Mouse (Mus musculus): ENCODE measurements at regions not wholly inside any gene's neighbourhood (a gene's known extent, or its start where the extent isn't known, plus 50 kb on each side); places are given as distances from the start of the nearest gene placed in this dataset.

DNA sequence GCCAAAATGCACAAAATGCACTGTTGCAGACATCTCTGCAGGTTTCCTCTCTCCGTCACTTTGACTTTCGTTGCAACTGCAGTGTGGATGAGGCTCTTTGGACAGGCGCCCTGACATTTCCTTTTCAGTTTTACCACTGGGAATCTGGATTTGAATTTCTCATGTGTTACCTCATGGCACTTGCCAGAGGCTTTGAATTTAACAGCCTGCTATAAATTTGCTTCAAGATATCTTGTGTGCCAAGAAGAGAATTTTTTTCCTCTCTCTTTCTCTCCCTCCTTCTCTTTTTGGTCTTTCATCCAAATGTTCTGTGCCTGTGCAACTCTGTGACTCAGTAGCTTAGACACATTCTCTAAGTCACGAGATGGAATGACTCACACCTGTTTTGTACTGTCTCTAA lies 2213.6 kb upstream of the Lrrc6 start:
- H3K4me1 ChIP-seq (ENCODE audit: control insufficient read depth in 1 of 2, insufficient read depth in 2 of 2, low read length in 2 of 2), result no peaks in the 10 kb centered on the region
- no peak overlapping the region for H3K9ac ChIP-seq (ENCODE audit: control insufficient read depth, low read depth, low read length, poor library complexity, severe bottlenecking)
- no peaks in the 10 kb centered on the region for H3K36me3 ChIP-seq (ENCODE audit: control insufficient read depth in 1 of 2, insufficient read depth in 2 of 2, low read length in 2 of 2)
- H3K79me2 ChIP-seq (ENCODE audit: control insufficient read depth, insufficient read depth, low read length, poor library complexity), result no peaks in the 10 kb centered on the region
- TF ChIP-seq TBP (IDR thresholded peaks at IDR 0.05; ENCODE audit: low read depth, low read length), result no peak
- no peak for TF ChIP-seq RCOR1 (IDR thresholded peaks at IDR 0.05; ENCODE audit: low read depth, low read length)
- no peaks in the 10 kb centered on the region for H3K9me3 ChIP-seq (replicated peaks; ENCODE audit: insufficient read depth, low read length)
- no peaks in the 10 kb centered on the region for H3K27me3 ChIP-seq (ENCODE audit: control insufficient read depth in 1 of 2, insufficient read depth in 2 of 2, low read length in 2 of 2)
- no peak overlapping the region for H3K27ac ChIP-seq (ENCODE audit: control insufficient read depth, low read depth, low read length)
- DNase-seq (ENCODE audit: low read depth, low spot score), result no peak
- H3K4me3 ChIP-seq (ENCODE audit: control insufficient read depth in 1 of 2, insufficient read depth in 1 of 2, low read depth in 2 of 2, low read length in 2 of 2), result no peak overlapping the region

DNA sequence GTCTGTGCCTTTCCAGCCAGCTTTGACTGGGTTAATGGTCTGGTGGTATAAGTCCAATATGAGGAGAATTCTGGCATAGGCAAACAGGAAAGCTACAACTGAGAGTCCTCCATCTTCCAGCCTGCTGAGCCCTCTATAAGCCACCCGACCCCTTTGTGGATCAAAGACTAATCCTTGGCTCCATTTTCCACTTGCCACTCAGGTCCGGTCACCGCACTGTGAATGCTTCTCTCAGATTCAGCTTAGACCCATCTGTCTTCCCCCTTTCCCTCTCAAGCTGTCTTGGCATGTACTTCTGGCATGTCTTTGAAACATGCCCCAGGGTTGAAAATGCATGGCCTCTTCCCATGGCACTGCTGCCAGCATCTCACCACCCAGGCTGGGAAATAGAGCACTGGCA lies 2206.6 kb upstream of the Lrrc6 start:
- no peaks in the 10 kb centered on the region for H3K4me1 ChIP-seq (ENCODE audit: control insufficient read depth in 1 of 2, insufficient read depth in 2 of 2, low read length in 2 of 2)
- DNase-seq (ENCODE audit: low read depth, low spot score), result no peak
- H3K4me3 ChIP-seq (ENCODE audit: control insufficient read depth in 1 of 2, insufficient read depth in 1 of 2, low read depth in 2 of 2, low read length in 2 of 2), result no peak overlapping the region
- H3K36me3 ChIP-seq (ENCODE audit: control insufficient read depth in 1 of 2, insufficient read depth in 2 of 2, low read length in 2 of 2), result no peaks in the 10 kb centered on the region
- no peaks in the 10 kb centered on the region for H3K79me2 ChIP-seq (ENCODE audit: control insufficient read depth, insufficient read depth, low read length, poor library complexity)
- H3K9ac ChIP-seq (ENCODE audit: control insufficient read depth, low read depth, low read length, poor library complexity, severe bottlenecking), result no peak overlapping the region
- H3K27me3 ChIP-seq (ENCODE audit: control insufficient read depth in 1 of 2, insufficient read depth in 2 of 2, low read length in 2 of 2), result no peaks in the 10 kb centered on the region
- no peaks in the 10 kb centered on the region for H3K9me3 ChIP-seq (replicated peaks; ENCODE audit: insufficient read depth, low read length)
- TF ChIP-seq MYB (IDR thresholded peaks at IDR 0.05; ENCODE audit: low read depth, low read length), result no peak
- TF ChIP-seq ETS1 (IDR thresholded peaks at IDR 0.05; ENCODE audit: low read depth, low read length), result no peak
- TF ChIP-seq HCFC1 (IDR thresholded peaks at IDR 0.05; ENCODE audit: low read depth, low read length), result no peak
- TF ChIP-seq BHLHE40 (IDR thresholded peaks at IDR 0.05; ENCODE audit: borderline replicate concordance, low read depth, low read length), result no peak
- TF ChIP-seq ZNF384 (IDR thresholded peaks at IDR 0.05; ENCODE audit: low read depth, low read length), result no peak
- no peak for TF ChIP-seq GATA1 (IDR thresholded peaks at IDR 0.05; ENCODE audit: low read depth, low read length)
- TF ChIP-seq POLR2A (IDR thresholded peaks at IDR 0.05; ENCODE audit: control insufficient read depth in 1 of 2, insufficient read depth in 1 of 2, low read depth in 1 of 2, low read length in 2 of 2, poor library complexity in 1 of 2), result no peak
- no peak for TF ChIP-seq MAX (IDR thresholded peaks at IDR 0.05; ENCODE audit: low read length)
- no peak for TF ChIP-seq TAL1 (IDR thresholded peaks at IDR 0.05; ENCODE audit: low read length)
- TF ChIP-seq KAT2A (conservative IDR thresholded peaks at IDR 0.05; ENCODE audit: low read depth, low read length), result no peak
- no peak for TF ChIP-seq EP300 (IDR thresholded peaks at IDR 0.05; ENCODE audit: low read depth in 1 of 2, low read length in 2 of 2)
- no peak for TF ChIP-seq USF2 (IDR thresholded peaks at IDR 0.05; ENCODE audit: borderline replicate concordance in 1 of 2, insufficient read depth in 1 of 2, low read depth in 1 of 2, low read length in 2 of 2)
- TF ChIP-seq SMC3 (IDR thresholded peaks at IDR 0.05; ENCODE audit: low read depth, low read length), result no peak
- no peak for TF ChIP-seq MEF2A (IDR thresholded peaks at IDR 0.05; ENCODE audit: extremely low read depth, insufficient replicate concordance, low read depth, low read length, poor library complexity, severe bottlenecking)
- TF ChIP-seq CTCF (IDR thresholded peaks at IDR 0.05 in 2 of 3, conservative IDR thresholded peaks at IDR 0.05 in 1 of 3; ENCODE audit: control insufficient read depth in 1 of 3, insufficient read depth in 1 of 3, low read depth in 2 of 3, low read length in 3 of 3, poor library complexity in 1 of 3, severe bottlenecking in 1 of 3), result no peak
- no peak overlapping the region for H3K27ac ChIP-seq (ENCODE audit: control insufficient read depth, low read depth, low read length)

Data from MEL (cell line).